Mouse (Mus musculus) megakaryocyte, adult 5-6 weeks (primary cell): Measurements from ENCODE around the gene Zfp358. TPM values are rescaled to one million over a fixed set of nuclear protein-coding genes. Genes with fewer than 3 reads are reported as not detected.

Experiments
- total RNA-seq, 2 experiments: library from RNA; stranded (forward) in 1 of 2; stranded (reverse) in 1 of 2; fragments of 153-499, 151-499 nt in 1 of 2; fragments of 221-1000, 200-1000 nt in 1 of 2; gene quantifications; 2 replicates each; pipeline versions ENCODE4 v1.2.3 to v1.2.4; 2015 to 2017

Gene Zfp358
- total RNA-seq, 2 experiments from 2014 or later = 3.3 to 7.9 TPM

Other genes starting within 250 kb of the Zfp358 start
- gene Insr, start 213.5 kb upstream of the Zfp358 start, total RNA-seq (2015) = 23.7 and 24.8 TPM in 2 replicates
- gene Insr, start 213.5 kb upstream of the Zfp358 start, total RNA-seq (2017) = 13.5 and 18.1 TPM in 2 replicates
- gene A430078G23Rik, start 139.7 kb upstream of the Zfp358 start, total RNA-seq (2015) = 17.0 and 17.9 TPM in 2 replicates
- gene A430078G23Rik, start 139.7 kb upstream of the Zfp358 start, total RNA-seq (2017) = 30.3 and 35.7 TPM in 2 replicates
- 43.8 and 45.0 TPM in 2 replicates for gene Arhgef18, start 100.1 kb upstream of the Zfp358 start, total RNA-seq (2015)
- 38.4 and 45.7 TPM in 2 replicates for gene Arhgef18, start 100.1 kb upstream of the Zfp358 start, total RNA-seq (2017)
- gene Pex11g, start 25.5 kb upstream of the Zfp358 start, total RNA-seq (2015) = 0.20 and 0.32 TPM in 2 replicates
- 0.99 TPM in 1 of 2 replicates, not detected in the other for gene Pex11g, start 25.5 kb upstream of the Zfp358 start, total RNA-seq (2017)
- not detected in 2 replicates for gene Tex45, start 22.3 kb upstream of the Zfp358 start, total RNA-seq (2015)
- gene Tex45, start 22.3 kb upstream of the Zfp358 start, total RNA-seq (2017) = not detected in 2 replicates
- gene Mcoln1, start 7.3 kb downstream of the Zfp358 start, total RNA-seq (2015) = 20.1 and 22.7 TPM in 2 replicates
- 32.9 and 42.3 TPM in 2 replicates for gene Mcoln1, start 7.3 kb downstream of the Zfp358 start, total RNA-seq (2017)
- 9.5 and 13.9 TPM in 2 replicates for gene Pnpla6, start 22.2 kb downstream of the Zfp358 start, total RNA-seq (2015)
- 9.2 and 15.6 TPM in 2 replicates for gene Pnpla6, start 22.2 kb downstream of the Zfp358 start, total RNA-seq (2017)
- gene C330021F23Rik, start 74.9 kb downstream of the Zfp358 start, total RNA-seq (2015) = not detected in 2 replicates
- not detected in 2 replicates for gene C330021F23Rik, start 74.9 kb downstream of the Zfp358 start, total RNA-seq (2017)
- gene Camsap3, start 94.2 kb downstream of the Zfp358 start, total RNA-seq (2015) = 0.05 and 0.45 TPM in 2 replicates
- gene Camsap3, start 94.2 kb downstream of the Zfp358 start, total RNA-seq (2017) = 0.08 TPM in 1 of 2 replicates, not detected in the other
- gene Xab2, start 128.2 kb downstream of the Zfp358 start, total RNA-seq (2015) = 13.2 and 17.4 TPM in 2 replicates
- 43.0 and 44.1 TPM in 2 replicates for gene Xab2, start 128.2 kb downstream of the Zfp358 start, total RNA-seq (2017)
- gene Pet100, start 128.4 kb downstream of the Zfp358 start, total RNA-seq (2015) = 145 and 169 TPM in 2 replicates
- gene Pet100, start 128.4 kb downstream of the Zfp358 start, total RNA-seq (2017) = 244 and 284 TPM in 2 replicates
- gene Pcp2, start 132.4 kb downstream of the Zfp358 start, total RNA-seq (2015) = not detected in 2 replicates
- gene Pcp2, start 132.4 kb downstream of the Zfp358 start, total RNA-seq (2017) = not detected in 2 replicates
- 160 and 188 TPM in 2 replicates for gene Stxbp2, start 137.8 kb downstream of the Zfp358 start, total RNA-seq (2015)
- gene Stxbp2, start 137.8 kb downstream of the Zfp358 start, total RNA-seq (2017) = 148 and 205 TPM in 2 replicates
- gene Retn, start 162.6 kb downstream of the Zfp358 start, total RNA-seq (2015) = 0.22 TPM in 1 of 2 replicates, not detected in the other
- 0.45 and 0.59 TPM in 2 replicates for gene Retn, start 162.6 kb downstream of the Zfp358 start, total RNA-seq (2017)
- 240 and 256 TPM in 2 replicates for gene Mcemp1, start 172.6 kb downstream of the Zfp358 start, total RNA-seq (2015)
- 223 and 233 TPM in 2 replicates for gene Mcemp1, start 172.6 kb downstream of the Zfp358 start, total RNA-seq (2017)
- 14.4 and 15.0 TPM in 2 replicates for gene Fcor, start 179.2 kb downstream of the Zfp358 start, total RNA-seq (2015)
- 6.3 and 22.9 TPM in 2 replicates for gene Fcor, start 179.2 kb downstream of the Zfp358 start, total RNA-seq (2017)
- 19.8 and 24.6 TPM in 2 replicates for gene Trappc5, start 183.2 kb downstream of the Zfp358 start, total RNA-seq (2015)
- gene Trappc5, start 183.2 kb downstream of the Zfp358 start, total RNA-seq (2017) = 38.7 and 40.6 TPM in 2 replicates
- 0.13 and 0.41 TPM in 2 replicates for gene Fcer2a, start 201.0 kb downstream of the Zfp358 start, total RNA-seq (2015)
- 0.33 TPM in 1 of 2 replicates, not detected in the other for gene Fcer2a, start 201.0 kb downstream of the Zfp358 start, total RNA-seq (2017)
- gene Clec4g, start 227.5 kb downstream of the Zfp358 start, total RNA-seq (2015) = 0.55 and 1.3 TPM in 2 replicates
- gene Clec4g, start 227.5 kb downstream of the Zfp358 start, total RNA-seq (2017) = 0.33 and 1.2 TPM in 2 replicates